Mouse (Mus musculus) G1E (cell line): ENCODE measurements around the gene Ccno. TPM values are rescaled to one million over a fixed set of nuclear protein-coding genes. Genes with fewer than 3 reads are reported as not detected.

Source experiments
- ATAC-seq: 2 replicates; pipeline ENCODE4 v1.8.0; 2016; ENCODE audit warnings: mild to moderate bottlenecking; ENCODE audit not compliant: insufficient number of reproducible peaks, poor library complexity, low FRiP score, severe bottlenecking; ENCODE audit errors: extremely low read depth
- DNase-seq: peaks from one replicate; pipeline ENCODE4 v3.0.0; 2012; ENCODE audit warnings: low spot score
- H3K27me3 ChIP-seq: 2 replicates; pipeline ENCODE4 v1.6.1; 2012; ENCODE audit warnings: mild to moderate bottlenecking, low read length, inconsistent platforms; ENCODE audit not compliant: insufficient read depth
- H3K36me3 ChIP-seq: replicated peaks from 2 replicates; pipeline ENCODE3; 2012; ENCODE audit warnings: mild to moderate bottlenecking, inconsistent platforms
- H3K4me1 ChIP-seq: 2 replicates; pipeline ENCODE4 v1.6.1; 2012; ENCODE audit warnings: low read depth, low read length, inconsistent platforms, mixed read lengths; ENCODE audit not compliant: insufficient read depth
- H3K4me3 ChIP-seq: 2 replicates; pipeline ENCODE4 v1.5.1; 2012; ENCODE audit warnings: low read depth, mild to moderate bottlenecking, inconsistent platforms, low read length, moderate library complexity, mixed read lengths
- H3K9me3 ChIP-seq: replicated peaks from 2 replicates; pipeline ENCODE4 v1.6.1; 2012; ENCODE audit warnings: inconsistent platforms
- CTCF ChIP-seq: IDR thresholded peaks from 2 replicates; pipeline ENCODE4 v1.5.1; 2012; ENCODE audit warnings: low read depth, low read length, inconsistent platforms, mixed read lengths
- GATA1 ChIP-seq: IDR thresholded peaks from 2 replicates; pipeline ENCODE4 v1.6.1; 2012; ENCODE audit warnings: borderline replicate concordance, low read length, inconsistent platforms, mixed read lengths
- GATA2 ChIP-seq: IDR thresholded peaks from 2 replicates; pipeline ENCODE4 v1.6.1; 2012; ENCODE audit warnings: low read depth, low read length, inconsistent platforms, borderline replicate concordance
- POLR2AphosphoS5 ChIP-seq: IDR thresholded peaks from 2 replicates; pipeline ENCODE4 v1.6.1; 2012; ENCODE audit warnings: low read depth, low read length, inconsistent platforms; ENCODE audit not compliant: insufficient replicate concordance
- TAL1 ChIP-seq: conservative IDR thresholded peaks from 2 replicates; pipeline ENCODE4 v1.6.1; 2012; ENCODE audit warnings: low read depth, low read length, inconsistent platforms, mixed read lengths
- polyA plus RNA-seq: library from polyadenylated mRNA; stranded (reverse); fragments of >175 nt; gene quantifications from 2 replicates; pipeline ENCODE4 v1.2.3, GENCODE M21; 2012
- total RNA-seq, 2 experiments: library from RNA; stranded (forward) in 1 of 2; stranded (reverse) in 1 of 2; fragments of 200-1000 nt in 1 of 2; fragments of >200 nt in 1 of 2; fragmentation: Nextera tagmentation in 1 of 2; gene quantifications; 2 replicates each; pipeline ENCODE4 v1.2.3; 2014 to 2017

The Ccno gene
- total and polyA plus RNA-seq, 3 experiments: 0.05 TPM; not detected in 2

GRCm38 (mm10) chr13:113034271-113034886, 46.8 kb downstream of the Ccno start:
- Histone ChIP-seq H3K36me3 (no peaks in the 10 kb centered on the region), H3K4me3 (peak overlapping the region; percentile 67; the same call in 1 of the 2 replicates), H3K9me3 (no peaks in the 10 kb centered on the region), H3K27me3 (peaks cover 56% of the 10 kb centered on the region), H3K4me1 (peaks cover 27% of the 10 kb centered on the region)
- DNase-seq (no peak), ATAC-seq (no peak)
- TF ChIP-seq POLR2AphosphoS5 (no peak), CTCF (no peak), GATA2 (no peak), TAL1 (no peak), GATA1 (no peak)

GRCm38 (mm10) chr13:113034950-113035421, 47.4 kb downstream of the Ccno start, which contains the start of gene Cdc20b:
Gene Cdc20b, plus strand, starts transcription at chr13:113035111.
- DNase-seq: peak; percentile 32

GRCm38 (mm10) chr13:113035852-113036251, 48.2 kb downstream of the Ccno start:
- H3K27me3 ChIP-seq: peaks cover 55% of the 10 kb centered on the region
- no peak for TF ChIP-seq GATA1
- no peak for TF ChIP-seq TAL1
- no peak for TF ChIP-seq GATA2
- peak; percentile 41; the same call in 1 of the 2 replicates for TF ChIP-seq CTCF
- TF ChIP-seq POLR2AphosphoS5: no peak

More at GRCm38 (mm10) chr13:113034950-113035421, 47.4 kb downstream of the Ccno start, which contains the start of gene Cdc20b:
- TF ChIP-seq TAL1 (no peak), CTCF (no peak), POLR2AphosphoS5 (no peak), GATA1 (no peak), GATA2 (no peak)
- peaks cover 55% of the 10 kb centered on the region for H3K27me3 ChIP-seq
- no peaks in the 10 kb centered on the region for H3K9me3 ChIP-seq
- H3K4me1 ChIP-seq: peaks cover 27% of the 10 kb centered on the region
- no peak for ATAC-seq
- H3K4me3 ChIP-seq: peak within 1 kb of the TSS; percentile 67
- no peaks in the 10 kb centered on the region for H3K36me3 ChIP-seq

More at GRCm38 (mm10) chr13:113035852-113036251, 48.2 kb downstream of the Ccno start:
- no peaks in the 10 kb centered on the region for H3K9me3 ChIP-seq
- peak; percentile 67 for DNase-seq
- H3K4me1 ChIP-seq: peaks cover 27% of the 10 kb centered on the region
- H3K36me3 ChIP-seq: no peaks in the 10 kb centered on the region
- H3K4me3 ChIP-seq: no peak overlapping the region; the same call in 1 of the 2 replicates
- peak; percentile 82 for ATAC-seq

Other genes with a start within 250 kb of the Ccno start
- 12.3 and 19.4 TPM in 2 replicates for gene Plpp1, start 187.0 kb upstream of the Ccno start, total RNA-seq (2014; fragmentation: Nextera tagmentation)
- gene Plpp1, start 187.0 kb upstream of the Ccno start, total RNA-seq (2017): 1.5 and 2.1 TPM in 2 replicates
- gene Plpp1, start 187.0 kb upstream of the Ccno start, polyA plus RNA-seq: 3.4 and 3.5 TPM in 2 replicates
- 84.2 and 84.7 TPM in 2 replicates for gene Mtrex, start 60.4 kb upstream of the Ccno start, total RNA-seq (2014; fragmentation: Nextera tagmentation)
- 56.3 and 71.1 TPM in 2 replicates for gene Mtrex, start 60.4 kb upstream of the Ccno start, total RNA-seq (2017)
- 4.1 and 4.7 TPM in 2 replicates for gene Mtrex, start 60.4 kb upstream of the Ccno start, polyA plus RNA-seq
- 54.4 and 57.6 TPM in 2 replicates for gene Dhx29, start 60.3 kb upstream of the Ccno start, total RNA-seq (2014; fragmentation: Nextera tagmentation)
- gene Dhx29, start 60.3 kb upstream of the Ccno start, total RNA-seq (2017): 19.4 and 20.1 TPM in 2 replicates
- 7.2 and 7.3 TPM in 2 replicates for gene Dhx29, start 60.3 kb upstream of the Ccno start, polyA plus RNA-seq
- not detected in 2 replicates for gene Mcidas, start 6.0 kb downstream of the Ccno start, total RNA-seq (2014; fragmentation: Nextera tagmentation)
- 0.05 TPM in 1 of 2 replicates, not detected in the other for gene Mcidas, start 6.0 kb downstream of the Ccno start, total RNA-seq (2017)
- not detected in 2 replicates for gene Mcidas, start 6.0 kb downstream of the Ccno start, polyA plus RNA-seq
- not detected in 2 replicates for gene Cdc20b, start 47.3 kb downstream of the Ccno start, total RNA-seq (2014; fragmentation: Nextera tagmentation)
- not detected in 2 replicates for gene Cdc20b, start 47.3 kb downstream of the Ccno start, total RNA-seq (2017)
- not detected in 2 replicates for gene Cdc20b, start 47.3 kb downstream of the Ccno start, polyA plus RNA-seq
- gene Gpx8, start 58.6 kb downstream of the Ccno start, total RNA-seq (2014; fragmentation: Nextera tagmentation): not detected in 2 replicates
- gene Gpx8, start 58.6 kb downstream of the Ccno start, total RNA-seq (2017): 0.16 TPM in 1 of 2 replicates, not detected in the other
- gene Gpx8, start 58.6 kb downstream of the Ccno start, polyA plus RNA-seq: not detected in 2 replicates
- gene Gzma, start 113.2 kb downstream of the Ccno start, total RNA-seq (2014; fragmentation: Nextera tagmentation): not detected in 2 replicates
- gene Gzma, start 113.2 kb downstream of the Ccno start, total RNA-seq (2017): not detected in 2 replicates
- not detected in 2 replicates for gene Gzma, start 113.2 kb downstream of the Ccno start, polyA plus RNA-seq
- not detected in 2 replicates for gene Esm1, start 221.9 kb downstream of the Ccno start, total RNA-seq (2014; fragmentation: Nextera tagmentation)
- not detected in 2 replicates for gene Esm1, start 221.9 kb downstream of the Ccno start, total RNA-seq (2017)
- not detected in 2 replicates for gene Esm1, start 221.9 kb downstream of the Ccno start, polyA plus RNA-seq
- not detected in 2 replicates for gene Gzmk, start 238.1 kb downstream of the Ccno start, total RNA-seq (2014; fragmentation: Nextera tagmentation)
- not detected in 2 replicates for gene Gzmk, start 238.1 kb downstream of the Ccno start, total RNA-seq (2017)
- gene Gzmk, start 238.1 kb downstream of the Ccno start, polyA plus RNA-seq: not detected in 2 replicates